26 mouse cellular contexts compared by ENCODE assay signal in the genomic region with DNA sequence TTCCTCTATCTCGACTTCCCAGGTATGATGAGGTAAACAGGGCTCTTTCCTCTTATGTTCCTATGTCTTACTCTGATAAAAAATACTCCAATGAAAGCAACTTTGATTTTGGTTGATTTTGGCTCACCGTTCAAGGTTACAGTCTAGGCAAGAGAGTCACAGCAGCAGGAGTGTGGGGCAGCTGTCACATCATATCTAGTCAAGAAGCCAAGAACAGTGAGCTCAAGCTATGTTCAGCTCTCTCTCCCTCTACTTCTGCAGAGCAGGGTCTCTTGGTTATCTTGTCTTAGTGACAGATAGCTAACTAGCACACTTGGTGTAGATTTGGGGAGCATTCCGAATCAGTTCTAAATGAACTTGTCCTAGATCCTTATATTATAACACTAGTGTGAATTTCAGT. TPM values are rescaled to one million over a fixed set of nuclear protein-coding genes. Genes with fewer than 3 reads are reported as not detected.
"Had no signal": no experiment of that assay in that cellular context is flagged by ENCODE, and none has a peak within 500 bp of the region (broad histone marks: within the 10 kb centered on the region; RNA-seq: fewer than 3 reads in every experiment).

No protein-coding gene starts in this region.

- H3K27me3 ChIP-seq: heart, embryonic 12.5 days; hindbrain, embryonic 12.5 days; intestine, embryonic 15.5 days; limb, embryonic 12.5 days; liver, embryonic 13.5 days had no signal

- H3K36me3 ChIP-seq: heart, embryonic 10.5 days; heart, embryonic 12.5 days; hindbrain, embryonic 10.5 days; hindbrain, embryonic 12.5 days; intestine, embryonic 15.5 days; limb, embryonic 10.5 days; limb, embryonic 12.5 days; liver, embryonic 13.5 days had no signal

- H3K9me3 ChIP-seq: heart, embryonic 10.5 days; hindbrain, embryonic 10.5 days; hindbrain, embryonic 12.5 days; intestine, embryonic 15.5 days; limb, embryonic 10.5 days; limb, embryonic 12.5 days; liver, embryonic 13.5 days had no signal

- ATAC-seq: inflammation-experienced regulatory T-cells, adult 6 months; intestine, embryonic 15.5 days; intestine, postnatal 0 days had no signal

- H3K9ac ChIP-seq: heart, embryonic 12.5 days; hindbrain, embryonic 12.5 days; hindbrain, embryonic 14.5 days; intestine, embryonic 15.5 days; limb, embryonic 12.5 days; liver, embryonic 13.5 days had no signal

- H3K27ac ChIP-seq: gastrocnemius, adult 2 months; heart, embryonic 10.5 days; hindbrain, embryonic 10.5 days; hindbrain, embryonic 12.5 days; hindbrain, embryonic 14.5 days; intestine, embryonic 15.5 days; layer of hippocampus, adult 2 months; limb, embryonic 10.5 days; limb, embryonic 12.5 days; liver, embryonic 13.5 days had no signal

- DNase-seq: gastrocnemius, adult 2 months; gastrocnemius, postnatal 10 days; gastrocnemius, postnatal 25 days; heart, adult 18-20 months; heart, postnatal 10 days; heart, postnatal 4 days; kidney, adult 18-20 months; kidney, adult 8-10 months; kidney, postnatal 10 days; kidney, postnatal 25 days; kidney, postnatal 4 days; liver; liver, embryonic 13.5 days had no signal

- H3K4me2 ChIP-seq: heart, embryonic 12.5 days; hindbrain, embryonic 12.5 days; hindbrain, embryonic 14.5 days; intestine, embryonic 15.5 days; limb, embryonic 12.5 days; liver, embryonic 11.5 days; liver, embryonic 13.5 days had no signal

- H3K4me1 ChIP-seq: heart, embryonic 10.5 days; heart, embryonic 12.5 days; hindbrain, embryonic 10.5 days; intestine, embryonic 15.5 days; limb, embryonic 12.5 days; liver, embryonic 13.5 days had no signal

- H3K4me3 ChIP-seq: gastrocnemius, adult 2 months; heart, embryonic 10.5 days; heart, embryonic 12.5 days; hindbrain, embryonic 10.5 days; hindbrain, embryonic 12.5 days; intestine, embryonic 15.5 days; layer of hippocampus, adult 2 months; limb, embryonic 10.5 days; limb, embryonic 12.5 days; liver, embryonic 13.5 days had no signal

RNA-seq across cellular contexts. Expression of a gene that starts 41.5 kb away (rescaled TPM):
- total RNA-seq: granulocyte monocyte progenitor cell, adult 5-6 weeks had no signal
